In genomic region chr12:85963699-85964098, GRCm38 (mm10) we compare ENCODE assay signal across 9 mouse cellular contexts.
DNase-seq lines count a peak whose midpoint lies in the region; ATAC-seq and TF ChIP-seq lines count a peak whose summit lies in the region.
"Had no signal": no experiment of that assay in that cellular context is flagged by ENCODE, and none has a peak within 500 bp of the region (broad histone marks: within the 10 kb centered on the region; RNA-seq: fewer than 3 reads in every experiment).

No protein-coding gene starts in this region.

- no peak for TF ChIP-seq CTCF in cerebellum, adult 2 months (IDR thresholded peaks at IDR 0.05; ENCODE audit: borderline replicate concordance, insufficient read depth, low read depth, low read length)

- H3K4me1 ChIP-seq in embryonic facial prominence, embryonic 12.5 days, result peaks cover 7% of the 10 kb centered on the region; the same call in 1 of the 2 replicates
- peaks cover 17% of the 10 kb centered on the region for H3K4me1 ChIP-seq in embryonic facial prominence, embryonic 10.5 days
- peaks cover 4% of the 10 kb centered on the region for H3K4me1 ChIP-seq in cerebellum, adult 2 months (ENCODE audit: control insufficient read depth, insufficient read depth, low read length)
- H3K4me1 ChIP-seq: hindbrain, embryonic 15.5 days had no signal

- H3K27me3 ChIP-seq in embryonic facial prominence, embryonic 12.5 days, result no peaks in the 10 kb centered on the region
- no peaks in the 10 kb centered on the region for H3K27me3 ChIP-seq in embryonic facial prominence, embryonic 10.5 days (replicated peaks; ENCODE audit: low read depth, poor library complexity, severe bottlenecking)
- H3K27me3 ChIP-seq in cerebellum, adult 2 months (ENCODE audit: control insufficient read depth, insufficient read depth, low read length), result no peaks in the 10 kb centered on the region
- H3K27me3 ChIP-seq: hindbrain, embryonic 15.5 days had no signal

- H3K36me3 ChIP-seq in embryonic facial prominence, embryonic 12.5 days, result 0 out of 2 replicates have a peak, but pooled peaks cover 3% of the 10 kb centered on the region
- peaks cover 11% of the 10 kb centered on the region for H3K36me3 ChIP-seq in embryonic facial prominence, embryonic 10.5 days (replicated peaks)
- H3K36me3 ChIP-seq: hindbrain, embryonic 15.5 days had no signal

- no peak overlapping the region for H3K9ac ChIP-seq in embryonic facial prominence, embryonic 12.5 days
- H3K9ac ChIP-seq: hindbrain, embryonic 15.5 days had no signal

- ATAC-seq in embryonic facial prominence, embryonic 12.5 days (ENCODE audit: insufficient number of reproducible peaks, insufficient read depth, low FRiP score, low TSS enrichment), result 0 out of 2 replicates have a peak, but pooled peaks have one; percentile 18
- ATAC-seq in CD4-positive, CD25-positive, alpha-beta regulatory T cell, adult 4 months, result peak; percentile 43
- ATAC-seq in hematopoietic stem cell, adult 5-6 weeks (replicated peaks in 1 of 2; ENCODE audit: insufficient read depth in 1 of 2, low FRiP score in 2 of 2, low TSS enrichment in 1 of 2, low read depth in 1 of 2, poor library complexity in 2 of 2, severe bottlenecking in 2 of 2), result peak; percentile 70 to 83

- H3K4me2 ChIP-seq in embryonic facial prominence, embryonic 12.5 days (replicated peaks), result no peak overlapping the region
- H3K4me2 ChIP-seq: hindbrain, embryonic 15.5 days had no signal

- TF ChIP-seq POLR2A in cerebellum, adult 2 months (IDR thresholded peaks at IDR 0.05; ENCODE audit: borderline replicate concordance, insufficient read depth, low read length), result no peak

- DNase-seq in embryonic facial prominence, embryonic 10.5 days (ENCODE audit: low spot score), result no peak
- DNase-seq in naive thymus-derived CD4-positive, alpha-beta T cell, adult 2 months (ENCODE audit: low read depth), result peak; percentile 72
- no peak for DNase-seq in cerebellum, adult 2 months
- no peak for DNase-seq in cerebellum, postnatal 36 days
- no peak for DNase-seq in layer of hippocampus, adult 11-12 months (ENCODE audit: low spot score)

- 78% methylated on average over 11 of the region's 11 CpGs for WGBS in embryonic facial prominence, embryonic 12.5 days
- WGBS in embryonic facial prominence, embryonic 10.5 days, result 89% methylated on average over 11 of the region's 11 CpGs
- WGBS in cerebellum, adult 2 months, result 81% methylated on average over 11 of the region's 11 CpGs

- H3K9me3 ChIP-seq in embryonic facial prominence, embryonic 12.5 days, result no peaks in the 10 kb centered on the region
- no peaks in the 10 kb centered on the region for H3K9me3 ChIP-seq in embryonic facial prominence, embryonic 10.5 days
- H3K9me3 ChIP-seq: hindbrain, embryonic 15.5 days had no signal

- peak overlapping the region; percentile 32; the same call in 1 of the 2 replicates for H3K27ac ChIP-seq in embryonic facial prominence, embryonic 12.5 days
- no peak overlapping the region for H3K27ac ChIP-seq in embryonic facial prominence, embryonic 10.5 days (replicated peaks)
- no peak overlapping the region for H3K27ac ChIP-seq in cerebellum, adult 2 months (ENCODE audit: insufficient read depth, low read length)
- H3K27ac ChIP-seq: hindbrain, embryonic 15.5 days had no signal

- no peak overlapping the region for H3K4me3 ChIP-seq in embryonic facial prominence, embryonic 12.5 days
- no peak overlapping the region for H3K4me3 ChIP-seq in embryonic facial prominence, embryonic 10.5 days
- H3K4me3 ChIP-seq in cerebellum, adult 2 months (replicated peaks; ENCODE audit: insufficient read depth, low read depth, low read length), result no peak overlapping the region
- H3K4me3 ChIP-seq: hindbrain, embryonic 15.5 days had no signal

Comparison
In these comparisons a context has a peak if more than half of its experiments do, and no peak if none do; other contexts are left out.
1. ATAC-seq: peak in every context shown above with its lines; median percentile 76 in hematopoietic stem cell, adult 5-6 weeks; 43 in CD4-positive, CD25-positive, alpha-beta regulatory T cell, adult 4 months; 18 in embryonic facial prominence, embryonic 12.5 days.